Mouse (Mus musculus) gastrocnemius, postnatal 14 days (tissue): Measurements from ENCODE around the gene Grip1. TPM values are rescaled to one million over a fixed set of nuclear protein-coding genes. Genes with fewer than 3 reads are reported as not detected.

Experiments used
- DNase-seq: peaks from one replicate; pipeline ENCODE4 v3.0.0; 2021; ENCODE audit warnings: mixed read lengths
- intact Hi-C: fragments of 180-260 bp; cut with DNase I; formaldehyde crosslinking; loops from one replicate; pipeline ENCODE4 v1.15.1; 2025; ENCODE audit warnings: low total_unique reads
- total RNA-seq, 2 experiments: library from RNA; stranded (reverse); gene quantifications; 2 replicates each; pipeline ENCODE4 v1.2.3; 2021

The Grip1 gene
- total RNA-seq, 2 experiments from 2014 or later = 0.24 to 0.35 TPM

GRCm38 (mm10) chr10:119544743-119545142, 91.1 kb downstream of the Grip1 start:
- DNase-seq = no peak
- intact Hi-C loops = no loop called here

- no peak for DNase-seq
- intact Hi-C loops = no loop called here
These were observed 94.2 kb downstream of the Grip1 start for GRCm38 (mm10) chr10:119547875-119548274.

- DNase-seq = no peak
- intact Hi-C loops = no loop called here
These were observed 95.1 kb downstream of the Grip1 start for GRCm38 (mm10) chr10:119548774-119549173.

- no peak for DNase-seq
- intact Hi-C loops = no loop called here
These were observed 97.0 kb downstream of the Grip1 start for GRCm38 (mm10) chr10:119550630-119551029.

GRCm38 (mm10) chr10:119556346-119556745, 102.7 kb downstream of the Grip1 start:
- no peak for DNase-seq
- intact Hi-C loops = no loop called here

GRCm38 (mm10) chr10:119558432-119558831, 104.8 kb downstream of the Grip1 start:
- no peak for DNase-seq
- intact Hi-C loops = no loop called here

GRCm38 (mm10) chr10:119564862-119565261, 111.2 kb downstream of the Grip1 start:
- DNase-seq = no peak
- intact Hi-C loops = no loop called here

- intact Hi-C loops = no loop called here
- no peak for DNase-seq
These were observed 119.5 kb downstream of the Grip1 start for GRCm38 (mm10) chr10:119573134-119573533.

- no peak for DNase-seq
- intact Hi-C loops = no loop called here
These were observed 122.2 kb downstream of the Grip1 start for GRCm38 (mm10) chr10:119575780-119576179.

GRCm38 (mm10) chr10:119580024-119580423, 126.4 kb downstream of the Grip1 start:
- DNase-seq = no peak

GRCm38 (mm10) chr10:119584666-119585065, 131.0 kb downstream of the Grip1 start:
- no peak for DNase-seq
- intact Hi-C loops = no loop called here

More at GRCm38 (mm10) chr10:119580024-119580423, 126.4 kb downstream of the Grip1 start:
- intact Hi-C loops = no loop called here

GRCm38 (mm10) chr10:119586976-119587375, 133.3 kb downstream of the Grip1 start:
- intact Hi-C loops = no loop called here
- DNase-seq = no peak

- intact Hi-C loops = no loop called here
- no peak for DNase-seq
These were observed 143.2 kb downstream of the Grip1 start for GRCm38 (mm10) chr10:119596822-119597221.

- intact Hi-C loops = no loop called here
- DNase-seq = no peak
These were observed 153.9 kb downstream of the Grip1 start for GRCm38 (mm10) chr10:119607501-119607900.

GRCm38 (mm10) chr10:119608998-119609397, 155.4 kb downstream of the Grip1 start:
- intact Hi-C loops = no loop called here

GRCm38 (mm10) chr10:119610279-119610895, 156.8 kb downstream of the Grip1 start:
- intact Hi-C loops = no loop called here

More at GRCm38 (mm10) chr10:119608998-119609397, 155.4 kb downstream of the Grip1 start:
- DNase-seq = no peak

GRCm38 (mm10) chr10:119612034-119612433, 158.4 kb downstream of the Grip1 start:
- intact Hi-C loops = no loop called here
- DNase-seq = no peak

More at GRCm38 (mm10) chr10:119610279-119610895, 156.8 kb downstream of the Grip1 start:
- peak; percentile 25 for DNase-seq

- intact Hi-C loops = no loop called here
These were observed 161.1 kb downstream of the Grip1 start for GRCm38 (mm10) chr10:119614726-119615125.

GRCm38 (mm10) chr10:119615240-119615885, 161.7 kb downstream of the Grip1 start:
- intact Hi-C loops = no loop called here
- peak; percentile 60 for DNase-seq

More at GRCm38 (mm10) chr10:119614726-119615125, 161.1 kb downstream of the Grip1 start:
- DNase-seq = peak; percentile 14

GRCm38 (mm10) chr10:119616078-119616477, 162.4 kb downstream of the Grip1 start:
- intact Hi-C loops = no loop called here
- DNase-seq = no peak

- no peak for DNase-seq
- intact Hi-C loops = no loop called here
These were observed 175.0 kb downstream of the Grip1 start for GRCm38 (mm10) chr10:119628656-119629055.
